Mouse (Mus musculus) midbrain, postnatal 0 days (tissue): ENCODE data around the gene Gm13696. TPM values are rescaled to one million over a fixed set of nuclear protein-coding genes. Genes with fewer than 3 reads are reported as not detected.
"Not testable (repeated sequence)": the region's sequence is repeated elsewhere in the genome, so short reads cannot be mapped to it uniquely, and the experiment has no call there.

Experiments used
- ATAC-seq: fragments of 200-750 bp; cut with Nextera tagmentation; 2 replicates; pipeline ENCODE4 v1.8.0; 2017; ENCODE audit warnings: moderate number of reproducible peaks, mild to moderate bottlenecking, moderate TSS enrichment, moderate library complexity; ENCODE audit not compliant: low FRiP score
- DNase-seq: peaks from one replicate; pipeline ENCODE4 v3.0.0-alpha.2; 2015; ENCODE audit warnings: low spot score
- H3K27ac ChIP-seq: fragments of 300-500 bp; sonication (generic); 2 replicates; pipeline ENCODE4 v1.5.1; 2014; ENCODE audit warnings: low read depth, mild to moderate bottlenecking, low read length, mixed read lengths
- H3K27me3 ChIP-seq: fragments of 300-500 bp; sonication (generic); 2 replicates; pipeline ENCODE4 v1.6.1; 2014; ENCODE audit warnings: low read length, control low read depth, mixed read lengths; ENCODE audit not compliant: insufficient read depth
- H3K36me3 ChIP-seq: fragments of 300-500 bp; sonication (generic); 2 replicates; pipeline ENCODE4 v1.6.1; 2014; ENCODE audit warnings: low read length, control low read depth, mixed read lengths; ENCODE audit not compliant: insufficient read depth
- H3K4me1 ChIP-seq: fragments of 300-500 bp; sonication (generic); 2 replicates; pipeline ENCODE4 v1.6.1; 2014; ENCODE audit warnings: mild to moderate bottlenecking, control low read depth, antibody characterized with exemption, low read length, mixed read lengths; ENCODE audit not compliant: insufficient read depth
- H3K4me2 ChIP-seq: fragments of 300-500 bp; sonication (generic); 2 replicates; pipeline ENCODE4 v1.6.1; 2014; ENCODE audit warnings: low read depth, mild to moderate bottlenecking, low read length, mixed read lengths; ENCODE audit not compliant: poor library complexity, severe bottlenecking
- H3K4me3 ChIP-seq: fragments of 300-500 bp; sonication (generic); 2 replicates; pipeline ENCODE4 v1.5.1; 2014; ENCODE audit warnings: low read depth, mild to moderate bottlenecking, low read length, moderate library complexity
- H3K9ac ChIP-seq: fragments of 300-500 bp; sonication (generic); replicated peaks from 2 replicates; pipeline ENCODE4 v1.6.1; 2014; ENCODE audit warnings: mild to moderate bottlenecking, low read length, moderate library complexity, mixed read lengths; ENCODE audit not compliant: poor library complexity, severe bottlenecking
- H3K9me3 ChIP-seq: fragments of 300-500 bp; sonication (generic); 2 replicates; pipeline ENCODE4 v1.6.1; 2016; ENCODE audit warnings: low read length, control low read depth
- CTCF ChIP-seq: IDR thresholded peaks from 2 replicates; pipeline ENCODE4 v1.5.1; 2016; ENCODE audit warnings: antibody characterized with exemption, mild to moderate bottlenecking
- WGBS: fragments of 180-500 bp; shearing (Covaris S2); extraction: QIAGEN DNeasy Blood & Tissue Kit; methylation state at CpG from one replicate; pipeline ENCODE4 v1.1.7; 2014; 5-methylcytosine and 5-hydroxymethylcytosine counted together
- polyA plus RNA-seq: library from polyadenylated mRNA; unstranded; fragments of >200 nt; fragmentation: Nextera tagmentation; extraction: Ambion mirVana; gene quantifications from 2 replicates; pipeline ENCODE4 v1.2.1, GENCODE M21; 2015
- total RNA-seq: library from RNA; depleted of rRNA; stranded (reverse); fragments of >200 nt; gene quantifications from 2 replicates; pipeline ENCODE4 v1.2.3, GENCODE M21; 2014

The Gm13696 gene
- total and polyA plus RNA-seq, 2 experiments from 2014 or later: not detected

- not testable (repeated sequence) for H3K4me2 ChIP-seq, H3K27me3 ChIP-seq, ATAC-seq, H3K4me3 ChIP-seq, H3K27ac ChIP-seq, H3K36me3 ChIP-seq, DNase-seq, H3K9me3 ChIP-seq, H3K9ac ChIP-seq, H3K4me1 ChIP-seq
- no CpG with 5 or more reads among the region's 6 CpGs for WGBS
These were observed 5.7 kb downstream of the Gm13696 start, which contains the start of gene Gm13694 for GRCm38 (mm10) chr2:83978633-83979032. TSS of gene Gm13694 (plus strand) at chr2:83978933.

GRCm38 (mm10) chr2:83984443-83984842 is 11.5 kb downstream of the Gm13696 start, which contains the start of gene Gm13697:
TSS of gene Gm13697 (plus strand) at chr2:83984743.
- H3K4me1 ChIP-seq, H3K27ac ChIP-seq, H3K4me2 ChIP-seq, H3K9ac ChIP-seq, DNase-seq, H3K36me3 ChIP-seq, H3K9me3 ChIP-seq, H3K4me3 ChIP-seq, ATAC-seq, H3K27me3 ChIP-seq: not testable (repeated sequence)
- no CpG with 5 or more reads among the region's 6 CpGs for whole genome bisulfite sequencing

- not testable (repeated sequence) for H3K9me3 ChIP-seq, H3K9ac ChIP-seq, H3K4me1 ChIP-seq, DNase-seq, H3K36me3 ChIP-seq, H3K4me3 ChIP-seq, H3K27ac ChIP-seq, H3K27me3 ChIP-seq, ATAC-seq, H3K4me2 ChIP-seq
- WGBS: no CpG with 5 or more reads among the region's 6 CpGs
These were observed 17.3 kb downstream of the Gm13696 start, which contains the start of gene Gm13691 for GRCm38 (mm10) chr2:83990253-83990652. TSS of gene Gm13691 (plus strand) at chr2:83990553.

GRCm38 (mm10) chr2:83993639-83994255 is 20.8 kb downstream of the Gm13696 start:
- DNase-seq, H3K27me3 ChIP-seq, H3K4me2 ChIP-seq, H3K4me1 ChIP-seq, H3K9ac ChIP-seq, H3K4me3 ChIP-seq, H3K36me3 ChIP-seq, H3K27ac ChIP-seq, ATAC-seq, H3K9me3 ChIP-seq: not testable (repeated sequence)
- WGBS: 73% methylated on average over 6 of the region's 9 CpGs

GRCm38 (mm10) chr2:83994526-83994925 is 21.6 kb downstream of the Gm13696 start:
- H3K9ac ChIP-seq, H3K4me2 ChIP-seq, ATAC-seq, H3K4me3 ChIP-seq, H3K9me3 ChIP-seq, H3K27me3 ChIP-seq, H3K4me1 ChIP-seq, H3K36me3 ChIP-seq, DNase-seq, H3K27ac ChIP-seq: not testable (repeated sequence)
- WGBS: no CpG with 5 or more reads among the region's 3 CpGs

GRCm38 (mm10) chr2:84008913-84009312 is 36.0 kb downstream of the Gm13696 start:
- Histone ChIP-seq H3K36me3 (no peaks in the 10 kb centered on the region), H3K4me2 (no peak overlapping the region), H3K4me1 (no peaks in the 10 kb centered on the region), H3K9me3 (no peaks in the 10 kb centered on the region), H3K9ac (no peak overlapping the region), H3K4me3 (no peak overlapping the region), H3K27ac (no peak overlapping the region), H3K27me3 (no peaks in the 10 kb centered on the region)
- no peak for TF ChIP-seq CTCF
- ATAC-seq (no peak), DNase-seq (peak; percentile 52)
- WGBS: 60% methylated on average over 1 of the region's 1 CpGs
